Mouse (Mus musculus) CD4-positive, CD25-positive, alpha-beta regulatory T cell, adult 9 weeks (primary cell): ENCODE data around the gene Cdc20. TPM values are rescaled to one million over a fixed set of nuclear protein-coding genes. Genes with fewer than 3 reads are reported as not detected.

Source experiments
- polyA plus RNA-seq: library from polyadenylated mRNA; unstranded; fragments of 100-300 nt; shearing (Covaris generic); gene quantifications from one replicate; pipeline ENCODE4 v1.2.1, GENCODE M21; 2017

Gene Cdc20
- 8.1 TPM for polyA plus RNA-seq

DNA sequence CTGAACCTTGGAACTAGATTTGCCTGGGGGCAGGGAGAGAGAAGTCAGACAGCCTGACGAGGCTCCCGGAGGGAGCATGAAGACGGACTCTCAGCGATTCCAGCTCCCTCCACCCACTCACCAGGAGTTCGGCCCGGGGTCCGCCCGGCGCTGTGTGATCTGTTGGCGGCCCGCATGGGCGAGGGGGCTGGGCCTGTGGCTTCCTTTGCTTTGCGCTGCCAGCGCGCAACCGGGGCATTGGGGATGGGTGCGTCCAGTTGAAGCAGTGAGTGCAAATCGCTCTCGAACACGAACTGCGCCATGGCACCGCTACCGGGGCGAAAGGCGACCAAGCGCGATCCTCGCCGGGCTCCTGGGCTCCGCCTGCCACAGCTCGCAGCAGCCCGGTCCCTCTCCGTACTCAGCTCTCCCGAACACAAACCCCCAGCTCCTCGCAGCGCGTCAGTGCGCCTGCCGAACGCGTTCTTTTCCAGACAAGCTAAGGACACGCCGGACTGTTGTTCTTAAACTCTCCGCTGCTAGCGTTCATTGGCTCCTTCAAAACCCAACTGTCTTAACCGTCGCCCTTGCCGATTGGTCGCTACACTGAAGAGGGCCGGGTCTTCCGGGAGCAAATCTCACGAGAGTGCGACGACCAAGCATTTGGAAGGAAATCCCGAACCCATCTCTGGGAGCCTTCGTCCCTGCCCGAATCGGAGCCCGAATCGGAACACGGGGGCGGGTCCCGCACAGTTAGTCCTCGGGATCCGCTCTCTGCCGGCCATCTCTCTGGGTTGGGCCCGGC lies at the start of gene Cdc20:
TSS of gene Cdc20 (minus strand) at position 533 of the 784 bp plus-strand sequence.

DNA sequence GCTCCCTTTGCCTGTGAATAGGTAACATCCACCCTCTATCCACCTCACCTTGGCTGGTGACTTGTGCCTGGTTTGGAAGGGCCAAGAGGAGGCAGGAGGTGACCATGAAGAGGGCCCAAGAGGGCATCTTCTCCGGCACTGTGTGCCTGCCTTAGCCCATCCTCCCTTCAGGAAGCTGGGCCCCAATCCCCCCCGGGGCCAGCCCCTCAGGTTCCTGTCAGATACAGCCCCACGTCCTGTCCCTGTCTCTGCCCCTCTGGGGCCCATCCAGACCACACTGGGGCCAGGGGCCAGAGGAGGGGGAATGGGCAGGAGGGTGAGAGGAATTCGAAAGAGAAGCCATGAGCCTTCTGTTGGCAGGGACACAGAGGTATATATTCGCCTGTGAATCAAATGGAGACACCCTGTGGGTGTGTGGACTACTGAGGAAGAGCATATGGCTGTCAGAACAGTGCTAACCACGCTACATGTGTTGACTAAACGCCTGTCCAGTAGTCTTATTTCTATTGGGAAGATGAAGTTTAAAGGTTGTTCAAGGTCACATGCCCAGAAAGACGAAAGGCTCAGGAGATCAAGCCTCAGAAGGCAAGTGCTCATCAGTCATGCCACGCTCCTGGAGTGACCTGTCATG lies 20.3 kb upstream of the Cdc20 start, which contains the start of gene Mpl:
TSS of gene Mpl (minus strand) at position 169 of the 631 bp plus-strand sequence.

DNA sequence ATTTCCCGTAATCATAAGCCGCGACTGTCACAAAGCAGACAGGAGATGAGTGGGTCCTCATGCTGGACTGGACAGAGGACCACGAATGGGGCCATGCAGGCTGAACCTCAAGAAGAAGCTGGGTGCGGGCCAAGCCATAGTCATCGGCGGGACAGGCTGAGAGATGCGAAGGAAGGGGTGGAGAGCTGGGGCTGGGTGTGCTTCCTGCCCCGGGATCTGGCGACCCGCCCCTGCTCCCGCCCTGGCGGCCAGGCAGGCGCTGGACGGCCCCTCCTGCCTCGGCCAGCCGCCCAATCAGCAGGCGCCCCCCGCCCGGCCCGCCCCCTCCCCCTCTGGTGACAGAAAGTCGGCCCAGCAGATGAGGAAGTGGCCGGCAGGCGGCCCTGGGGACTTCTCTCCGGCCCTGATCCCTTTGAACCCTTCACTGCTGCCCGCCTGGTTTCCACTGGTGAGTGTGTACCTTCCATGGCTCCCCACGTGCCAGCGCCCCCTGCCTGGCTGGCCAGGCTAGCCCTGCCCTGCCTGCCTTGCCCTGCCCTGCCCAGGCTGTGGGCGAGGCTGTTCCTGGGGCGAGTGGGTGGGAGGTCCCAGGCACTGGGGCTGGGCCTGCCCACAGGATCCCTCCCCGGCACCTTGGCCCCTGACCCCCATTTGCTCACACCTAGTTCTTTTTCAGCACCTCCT lies 9.2 kb downstream of the Cdc20 start, which contains the start of gene Elovl1:
TSS of gene Elovl1 (plus strand) at position 326 of the 684 bp plus-strand sequence.

DNA sequence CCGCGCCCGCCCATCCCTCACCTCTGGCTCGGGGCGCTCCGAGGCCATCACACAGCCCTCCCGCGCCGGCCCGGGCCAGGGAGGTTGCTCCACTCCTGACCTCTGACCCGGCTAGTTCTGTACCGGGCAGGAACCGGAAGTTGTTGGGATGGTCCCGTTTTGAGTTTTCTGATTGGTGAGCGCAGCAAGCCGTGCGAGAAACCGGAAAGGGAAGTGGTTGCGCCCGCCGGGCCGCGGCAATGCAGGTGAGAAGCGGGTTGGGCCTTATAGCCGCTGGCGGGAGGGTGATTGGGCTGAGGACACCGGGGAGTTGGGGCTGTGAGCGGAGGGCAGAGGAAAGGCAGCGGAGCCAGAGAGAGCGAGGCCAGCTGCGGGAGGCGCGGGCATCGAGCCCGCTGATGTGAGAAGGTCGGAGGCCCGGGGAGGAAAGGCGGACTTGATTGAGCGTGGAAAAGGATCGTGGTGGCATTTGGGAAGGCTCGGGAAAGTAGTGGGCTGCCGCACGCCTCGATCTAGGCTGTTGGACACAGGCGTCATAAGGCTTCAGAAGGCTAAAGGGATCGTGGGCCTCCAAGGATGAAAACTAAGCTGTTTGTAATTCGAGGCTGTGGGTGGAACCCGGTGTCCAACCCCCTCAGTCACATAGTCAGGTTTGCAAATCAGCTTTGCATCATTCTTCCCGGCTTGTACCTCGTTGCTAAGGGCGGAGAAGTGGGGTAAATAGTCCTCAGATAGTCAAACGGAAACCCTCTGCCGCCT lies 27.8 kb downstream of the Cdc20 start, which contains the start of the genes Szt2 and Med8:
TSS of gene Szt2 (minus strand) at position 132 of the 759 bp plus-strand sequence.
TSS of gene Med8 (plus strand) at position 196 of the 759 bp plus-strand sequence.

Other genes starting within 250 kb of the Cdc20 start
- gene Ptprf, start 145.9 kb downstream of the Cdc20 start, polyA plus RNA-seq = 0.51 TPM
- gene Szt2, start 28.1 kb downstream of the Cdc20 start, polyA plus RNA-seq = 18.0 TPM
- 128 TPM for gene Med8, start 28.0 kb downstream of the Cdc20 start, polyA plus RNA-seq
- gene Elovl1, start 9.3 kb downstream of the Cdc20 start, polyA plus RNA-seq = 181 TPM
- gene Mpl, start 20.2 kb upstream of the Cdc20 start, polyA plus RNA-seq = not detected
- not detected for gene Tie1, start 52.7 kb upstream of the Cdc20 start, polyA plus RNA-seq
- gene 2610528J11Rik, start 89.6 kb upstream of the Cdc20 start, polyA plus RNA-seq = not detected
- not detected for gene Tmem125, start 106.7 kb upstream of the Cdc20 start, polyA plus RNA-seq
- gene Cfap57, start 183.4 kb upstream of the Cdc20 start, polyA plus RNA-seq = not detected
- gene Ebna1bp2, start 183.4 kb upstream of the Cdc20 start, polyA plus RNA-seq = 195 TPM
- not detected for gene Olfr62, start 221.6 kb upstream of the Cdc20 start, polyA plus RNA-seq